Mouse (Mus musculus): Measurements from ENCODE around the gene Cldn11. TPM values are rescaled to one million over a fixed set of nuclear protein-coding genes. Genes with fewer than 3 reads are reported as not detected.
"Not testable (repeated sequence)": the region's sequence is repeated elsewhere in the genome, so short reads cannot be mapped to it uniquely, and the experiment has no call there.

Gene Cldn11
- total RNA-seq (2021) = under 1 TPM; 0.30 to 0.36 TPM
- long read RNA-seq, experiment 1 = 0 reads
- long read RNA-seq, experiment 2 = 0 reads

DNA sequence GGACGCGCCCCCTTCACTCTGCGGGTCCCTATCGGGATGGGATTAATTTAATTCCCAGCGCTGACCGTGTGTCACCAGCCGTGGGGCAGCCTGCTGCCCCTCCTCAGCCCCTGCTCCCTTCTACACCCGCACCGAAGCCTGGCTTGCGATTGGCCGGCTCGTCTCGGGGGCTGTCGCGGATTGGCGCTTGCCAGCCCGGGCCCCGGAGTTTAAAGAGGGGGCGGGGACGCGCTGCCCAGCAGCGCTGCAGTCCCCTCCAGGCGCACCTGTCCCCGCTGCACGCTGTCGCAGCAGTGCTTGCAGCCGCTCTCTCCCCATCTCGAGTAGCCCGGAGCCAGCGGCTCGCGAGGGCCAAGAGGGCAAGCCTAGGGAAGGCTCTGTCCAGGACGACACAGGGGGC, at the start of gene Cldn11:
TSS of gene Cldn11 (plus strand) at position 215 of the 400 bp plus-strand sequence.
- DNase-seq = no peak
- intact Hi-C loops (cut with DNase I) = loop anchor here (5.0 kb wide), 1 partner anchor 308 kb away; no protein-coding TSS in a partner anchor

DNA sequence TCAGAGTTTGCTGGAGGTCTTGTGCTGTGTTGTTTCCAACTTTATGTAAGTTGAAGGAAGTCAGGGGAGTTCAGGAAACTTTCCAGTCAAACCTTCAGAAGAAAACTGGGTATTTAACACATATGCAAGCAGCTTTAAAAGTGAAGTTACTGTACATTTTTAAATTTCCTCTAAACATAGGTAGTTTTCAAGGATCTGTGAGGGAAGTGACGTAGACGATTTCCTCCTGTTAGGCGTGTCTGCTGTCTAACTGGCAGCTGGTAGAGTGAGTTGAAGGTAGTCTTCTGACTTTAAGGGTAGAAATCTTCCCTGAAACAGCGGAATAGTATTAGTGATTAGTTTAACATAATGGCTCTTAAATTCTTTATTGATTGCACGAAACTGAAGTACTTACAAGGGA, 49.7 kb upstream of the Cldn11 start:
- no peak for DNase-seq
- intact Hi-C loops (cut with DNase I) = no loop called here

DNA sequence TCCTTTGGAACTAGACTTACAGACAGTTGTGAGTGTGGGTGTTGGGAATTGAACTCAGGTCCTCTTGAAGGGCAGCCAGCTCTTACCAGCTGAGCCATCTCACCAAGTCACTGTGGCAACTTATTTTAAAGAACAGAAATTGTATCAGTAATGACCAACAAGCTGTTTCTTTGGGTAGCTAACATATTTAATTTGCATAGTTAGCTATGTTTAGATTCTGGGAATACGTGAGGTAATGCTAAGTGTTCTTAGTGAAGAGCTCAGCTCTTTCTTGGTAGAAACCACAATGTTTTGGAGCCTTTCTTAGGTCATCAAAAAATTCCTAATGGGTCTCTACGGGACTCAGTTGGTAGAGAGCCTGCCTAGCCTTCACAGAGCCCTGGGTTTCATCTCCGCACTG, 48.9 kb upstream of the Cldn11 start:
- intact Hi-C loops (cut with DNase I) = no loop called here
- DNase-seq = no peak

DNA sequence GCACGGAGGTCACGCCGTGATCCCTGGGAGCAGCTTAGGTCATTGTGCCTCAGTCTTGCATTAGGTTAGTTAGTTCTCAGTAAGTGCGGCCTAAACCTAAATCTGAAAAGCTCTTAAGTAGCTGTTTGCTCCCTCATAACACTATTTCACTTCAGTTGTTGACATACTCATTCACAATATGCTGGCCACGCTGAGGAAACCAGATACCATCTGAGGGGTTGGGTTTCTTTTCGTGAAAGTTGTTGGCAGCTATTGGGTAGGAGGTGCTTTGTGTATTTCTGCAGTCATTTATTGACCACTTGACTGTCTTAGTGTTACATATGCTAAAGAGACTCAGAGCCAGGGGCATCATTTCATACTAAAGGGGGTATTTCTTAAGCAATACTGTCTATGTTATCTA, 44.8 kb upstream of the Cldn11 start:
- DNase-seq = no peak
- intact Hi-C loops (cut with DNase I) = no loop called here

DNA sequence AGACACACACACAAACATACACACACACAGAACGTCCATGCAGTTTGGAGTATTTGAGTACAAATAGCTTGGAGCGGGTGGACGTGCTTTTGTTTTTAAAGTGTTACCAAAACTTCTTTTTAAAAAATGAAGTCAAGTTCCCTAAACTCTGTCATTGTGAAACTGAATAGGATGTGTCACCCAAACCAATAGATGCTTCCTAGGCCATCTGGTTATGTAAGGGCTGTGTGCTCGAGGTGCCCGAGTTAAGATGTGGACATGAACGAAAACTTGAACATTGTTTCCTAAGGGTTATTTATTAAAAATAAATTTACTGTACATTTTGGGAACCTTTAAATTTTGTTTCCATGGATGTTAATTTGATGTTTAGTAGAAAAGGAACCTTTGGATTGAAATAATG, 43.1 kb upstream of the Cldn11 start:
- DNase-seq = no peak
- intact Hi-C loops (cut with DNase I) = no loop called here

DNA sequence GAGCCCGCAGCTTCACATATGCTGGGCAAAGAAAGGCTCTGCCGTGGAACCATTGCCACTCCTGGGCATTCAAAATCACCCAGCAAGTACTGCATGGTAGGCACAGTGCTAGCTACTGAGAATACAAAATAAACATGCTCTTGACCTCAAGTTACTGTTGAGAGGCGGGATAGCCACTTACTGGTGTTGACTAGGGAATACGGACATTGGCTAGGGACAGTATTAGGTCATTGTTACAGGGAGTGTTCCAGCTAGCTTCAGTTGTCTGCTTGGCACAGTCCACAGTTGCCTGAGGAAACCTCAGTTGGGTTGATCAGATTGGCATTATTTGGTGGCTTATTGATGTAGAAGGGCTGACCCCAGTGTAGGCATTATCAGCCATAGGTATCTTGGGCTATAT, 42.0 kb upstream of the Cldn11 start:
- intact Hi-C loops (cut with DNase I) = no loop called here
- no peak for DNase-seq

DNA sequence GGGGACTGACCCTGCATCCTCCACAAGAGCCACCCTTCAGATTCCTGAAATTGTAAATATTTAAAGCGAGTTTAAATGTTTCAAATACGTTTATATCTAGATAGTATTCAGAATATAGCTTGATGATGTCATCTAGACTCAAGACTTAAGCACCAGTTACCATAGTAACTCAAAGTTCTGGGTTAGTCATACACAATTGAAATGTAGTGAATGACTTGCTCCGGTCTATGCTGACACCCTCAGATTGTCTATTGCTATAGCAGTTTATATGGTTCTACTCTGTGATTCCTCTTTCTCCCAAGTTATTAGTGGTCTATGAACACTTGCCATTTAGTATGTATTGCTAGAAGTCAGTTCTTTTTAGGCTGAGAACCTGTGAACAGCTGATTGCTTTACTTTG, 40.6 kb upstream of the Cldn11 start:
- intact Hi-C loops (cut with DNase I) = no loop called here
- DNase-seq = no peak

DNA sequence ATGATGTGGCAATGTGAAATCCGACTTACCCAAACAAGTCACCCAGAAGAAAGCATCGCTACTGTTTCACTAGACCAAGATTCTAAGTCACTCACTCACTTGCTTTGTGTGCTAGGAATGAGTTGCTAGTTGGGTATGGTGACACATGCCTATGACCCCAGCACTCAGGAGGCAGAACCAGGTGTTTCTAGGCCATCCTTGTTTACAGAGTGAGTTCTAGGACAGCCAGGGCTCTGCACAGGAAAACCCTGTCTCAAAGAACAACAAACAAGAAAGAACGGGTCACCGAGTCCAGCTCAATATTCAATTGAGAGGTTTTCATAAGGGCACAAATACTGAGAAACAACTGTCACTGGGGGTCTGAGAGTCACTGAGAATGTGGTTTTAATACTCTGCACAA, 26.6 kb upstream of the Cldn11 start:
- DNase-seq = no peak
- intact Hi-C loops (cut with DNase I) = no loop called here

DNA sequence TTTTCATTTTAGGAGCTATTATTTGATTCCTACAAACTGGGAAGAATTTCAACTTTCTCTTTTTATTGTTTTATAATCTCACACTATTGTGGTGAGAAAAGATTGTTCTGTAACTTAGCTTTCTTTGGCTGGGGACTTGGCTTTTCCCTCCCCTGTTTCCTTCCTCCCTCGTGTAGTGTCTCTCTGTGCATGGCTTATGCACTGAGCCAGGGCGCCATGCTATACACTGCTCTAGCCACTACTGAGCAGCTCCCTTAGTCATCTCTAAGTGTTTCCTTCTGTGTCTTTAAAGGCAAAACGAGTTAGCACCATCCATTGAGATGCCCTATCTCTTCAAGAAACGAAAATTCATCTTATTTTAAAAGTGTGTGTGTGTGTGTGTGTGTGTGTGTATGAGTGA, 23.4 kb upstream of the Cldn11 start:
- no peak for DNase-seq
- intact Hi-C loops (cut with DNase I) = no loop called here

DNA sequence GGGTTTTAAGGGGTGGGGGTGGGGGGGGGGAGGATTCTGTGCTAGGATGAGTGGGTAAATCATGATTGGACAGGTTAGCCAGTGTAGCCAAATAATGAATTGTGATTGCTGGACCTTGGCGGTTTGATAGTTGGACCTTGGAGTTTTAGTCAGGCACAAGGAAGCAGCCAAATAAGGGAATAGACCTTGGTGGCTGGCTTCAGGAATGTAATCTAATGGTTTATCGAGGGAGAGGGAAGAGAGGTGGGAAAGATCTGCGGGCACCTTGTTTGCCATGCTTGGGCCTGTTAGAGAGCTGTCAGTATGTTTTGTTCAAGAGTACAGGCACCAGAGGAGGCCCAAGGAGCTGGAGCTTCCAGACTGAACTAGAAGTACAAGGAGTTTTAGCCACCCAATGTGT, 22.9 kb upstream of the Cldn11 start:
- intact Hi-C loops (cut with DNase I) = no loop called here
- DNase-seq = no peak

DNA sequence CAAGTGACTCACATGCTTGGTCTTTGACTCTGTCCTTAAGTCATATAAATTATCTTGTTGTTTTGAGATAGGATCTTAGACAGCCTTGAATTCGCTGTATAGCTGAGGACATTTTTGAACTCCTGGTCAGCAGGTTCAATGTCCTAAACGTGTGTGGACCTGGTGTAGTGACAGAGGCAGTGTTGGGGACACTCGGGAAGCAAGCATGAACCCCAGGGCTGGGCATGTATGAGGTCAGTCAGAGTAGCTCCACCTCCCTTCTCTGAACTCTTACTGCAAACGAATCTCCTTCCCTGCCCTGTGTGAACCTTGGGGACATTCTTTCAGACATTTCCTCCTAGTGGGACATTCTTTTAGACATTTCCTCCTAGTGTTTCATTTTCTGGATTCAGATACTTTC, 20.0 kb upstream of the Cldn11 start:
- DNase-seq = no peak
- intact Hi-C loops (cut with DNase I) = no loop called here

DNA sequence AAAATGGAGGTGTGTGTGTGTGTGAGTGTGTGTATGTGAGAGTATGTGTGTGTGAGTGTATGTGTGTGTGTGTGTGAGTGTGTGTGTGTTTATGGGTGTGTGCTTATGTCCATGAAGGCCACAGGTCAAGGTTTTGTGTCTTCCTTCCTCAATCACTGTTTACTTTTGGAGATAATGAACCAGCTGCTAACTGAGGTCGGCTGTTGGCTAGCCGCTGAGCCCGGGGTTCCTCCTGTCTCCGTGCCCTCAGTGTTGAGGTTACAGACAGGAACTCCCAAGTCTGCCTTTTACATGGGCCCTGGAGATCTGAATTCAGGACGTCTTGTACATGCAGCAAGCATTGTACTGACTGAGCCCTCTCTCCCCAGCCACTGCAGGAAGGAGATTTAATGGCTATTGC, 16.1 kb upstream of the Cldn11 start:
- intact Hi-C loops (cut with DNase I) = no loop called here
- DNase-seq = no peak

DNA sequence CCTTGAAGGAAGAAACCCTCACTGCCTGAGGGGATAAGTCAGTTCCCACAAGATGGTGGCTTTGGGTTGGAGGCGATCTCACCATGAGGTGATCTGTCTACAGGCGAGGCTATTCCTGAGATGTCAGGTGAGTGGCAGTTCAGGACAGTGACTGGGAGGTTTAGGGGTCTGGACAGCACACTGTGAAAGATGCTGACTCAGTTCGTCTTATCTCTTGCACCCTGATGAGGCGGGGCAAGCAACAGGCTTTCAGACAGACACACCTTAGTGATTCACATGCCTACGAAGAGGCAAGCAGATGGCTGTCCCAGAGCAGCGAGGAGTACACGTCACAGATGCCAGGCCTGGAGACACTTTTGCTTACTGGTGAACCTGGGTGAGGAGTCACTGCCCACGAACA, 15.5 kb upstream of the Cldn11 start:
- intact Hi-C loops (cut with DNase I) = no loop called here
- DNase-seq = no peak

DNA sequence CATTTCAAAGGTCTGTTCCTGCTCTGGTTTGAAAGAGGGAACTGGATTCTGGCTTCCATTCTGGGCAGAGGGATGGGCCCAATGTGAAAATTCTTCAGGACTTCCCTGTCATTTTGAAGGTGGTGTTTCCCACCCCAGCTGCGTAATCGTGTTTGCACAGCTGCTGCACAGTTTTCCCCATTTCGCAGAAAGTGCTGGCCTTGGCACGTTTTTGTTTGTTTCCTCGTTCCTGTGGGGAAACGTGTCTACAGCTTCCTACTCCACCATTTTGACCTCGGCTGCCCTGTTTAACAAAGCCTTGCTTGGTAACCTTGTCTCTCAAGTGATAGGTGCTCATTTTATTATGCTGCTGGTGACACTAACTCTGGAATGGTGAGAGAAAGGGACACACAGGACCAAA, 15.0 kb upstream of the Cldn11 start:
- intact Hi-C loops (cut with DNase I) = loop anchor here (5.0 kb wide), 3 partner anchors 42 to 537 kb away; partner anchors contain the start of genes Actrt3 and Lrrc31
- no peak for DNase-seq

DNA sequence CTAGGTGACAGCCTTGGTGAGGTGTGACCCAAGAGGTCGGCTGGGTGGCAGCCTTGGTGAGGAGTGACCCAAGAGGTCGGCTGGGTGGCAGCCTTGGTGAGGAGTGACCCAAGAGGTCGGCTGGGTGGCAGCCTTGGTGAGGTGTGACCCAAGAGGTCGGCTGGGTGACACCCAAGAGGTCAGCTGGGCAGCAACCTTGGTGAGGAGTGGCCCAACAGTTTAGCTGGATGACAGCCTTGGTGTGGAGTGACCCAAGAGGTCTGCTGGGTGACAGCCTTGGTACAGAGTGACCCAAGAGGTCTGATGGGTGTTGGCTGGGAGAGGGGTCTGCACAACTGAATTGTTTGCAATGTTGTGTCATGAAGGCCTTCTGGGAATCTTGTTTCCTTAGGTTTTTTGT, 13.1 kb upstream of the Cldn11 start:
- not testable (repeated sequence) for DNase-seq
- intact Hi-C loops (cut with DNase I) = loop anchor here (5.0 kb wide), 3 partner anchors 44 to 539 kb away; partner anchors contain the start of genes Actrt3 and Lrrc31

DNA sequence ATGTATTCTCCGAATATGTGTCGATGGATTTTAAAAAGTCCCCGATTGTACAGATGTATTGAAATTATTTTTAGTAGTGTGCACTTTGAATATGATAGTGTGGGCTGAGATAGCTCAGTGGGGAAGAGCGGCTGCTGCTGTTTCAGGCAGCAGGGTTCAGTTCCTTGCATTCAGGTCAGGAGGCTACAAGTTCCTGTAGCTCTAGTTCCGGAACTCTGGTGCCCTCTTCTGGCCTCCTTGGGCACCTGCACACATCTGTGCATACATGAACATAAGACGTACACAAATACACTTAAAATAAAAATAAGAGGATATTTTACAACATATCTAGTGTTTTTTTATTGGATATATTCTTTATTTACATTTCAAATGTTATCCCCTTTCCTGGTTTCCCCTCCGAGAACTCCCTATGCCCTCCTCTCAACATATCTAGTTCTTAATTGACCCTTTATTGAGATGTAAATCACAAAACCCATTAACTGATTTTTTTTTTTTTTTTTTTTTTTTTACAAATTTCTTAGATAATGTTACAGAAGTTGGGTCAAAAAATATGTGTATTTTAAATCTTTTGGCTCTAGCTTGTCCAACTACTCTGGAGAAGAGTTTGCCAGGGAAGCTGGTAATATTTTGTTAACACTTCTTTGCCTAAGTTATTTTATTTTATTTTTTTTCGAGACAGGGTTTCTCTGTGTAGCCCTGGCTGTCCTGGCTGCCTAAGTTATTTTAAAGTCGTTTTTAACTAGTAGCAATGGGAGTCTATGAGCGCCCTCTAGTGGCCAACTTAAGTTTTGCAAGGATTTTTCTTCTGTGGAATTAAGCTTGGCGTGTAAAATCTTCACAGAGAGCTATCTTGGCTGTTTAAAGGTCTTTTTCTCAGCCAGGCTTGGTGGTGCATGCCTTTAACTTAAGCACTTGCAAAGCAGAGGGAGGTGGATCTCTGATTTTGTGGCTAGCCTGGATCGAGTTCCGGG, 11.0 kb upstream of the Cldn11 start:
- intact Hi-C loops (cut with DNase I) = loop anchor here (2.0 to 5.0 kb wide), 4 partner anchors 46 to 541 kb away; partner anchors contain the start of genes Actrt3 and Lrrc31

DNA sequence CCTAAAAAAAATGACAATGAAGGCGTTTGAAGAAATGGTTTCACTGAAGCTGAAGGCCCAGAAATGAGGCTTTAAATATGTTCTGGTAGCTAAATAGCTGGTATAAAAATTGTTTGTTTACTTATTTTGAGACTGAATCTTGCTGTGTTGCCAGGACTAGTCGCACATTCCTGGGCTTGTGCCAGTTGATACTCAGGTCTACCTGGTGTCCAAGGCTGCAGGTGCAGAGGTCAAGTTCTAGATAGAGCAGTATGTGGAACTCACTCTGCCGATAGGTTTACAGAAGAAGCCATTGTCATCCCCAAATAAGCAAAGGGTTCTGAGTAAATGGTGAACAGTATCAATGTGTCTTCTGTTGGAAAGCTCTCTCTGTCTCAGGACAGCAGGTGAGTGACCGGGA, 8.1 kb upstream of the Cldn11 start:
- DNase-seq = no peak
- intact Hi-C loops (cut with DNase I) = no loop called here

More for the DNA sequence above, 11.0 kb upstream of the Cldn11 start:
- DNase-seq = peak in 1 of 2 experiments; percentile 53

DNA sequence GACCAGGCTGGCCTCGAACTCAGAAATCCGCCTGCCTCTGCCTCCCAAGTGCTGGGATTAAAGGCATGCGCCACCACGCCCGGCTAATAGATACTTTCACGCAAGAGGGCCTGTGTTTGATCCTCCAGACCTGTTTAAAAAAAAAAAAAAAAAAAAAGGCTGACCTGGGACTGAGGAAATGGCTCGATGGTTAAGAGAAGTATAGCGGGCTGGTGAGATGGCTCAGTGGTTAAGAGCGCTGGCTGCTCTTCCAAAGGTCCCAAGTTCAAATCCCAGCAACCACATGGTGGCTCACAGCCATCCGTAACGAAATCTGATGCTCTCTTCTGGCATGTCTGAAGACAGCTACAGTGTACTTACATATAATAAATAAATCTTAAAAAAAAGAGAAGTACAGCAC, 4.5 kb upstream of the Cldn11 start:
- intact Hi-C loops (cut with DNase I) = loop anchor here (5.0 kb wide), 1 partner anchor 312 kb away; no protein-coding TSS in a partner anchor
- not testable (repeated sequence) for DNase-seq

DNA sequence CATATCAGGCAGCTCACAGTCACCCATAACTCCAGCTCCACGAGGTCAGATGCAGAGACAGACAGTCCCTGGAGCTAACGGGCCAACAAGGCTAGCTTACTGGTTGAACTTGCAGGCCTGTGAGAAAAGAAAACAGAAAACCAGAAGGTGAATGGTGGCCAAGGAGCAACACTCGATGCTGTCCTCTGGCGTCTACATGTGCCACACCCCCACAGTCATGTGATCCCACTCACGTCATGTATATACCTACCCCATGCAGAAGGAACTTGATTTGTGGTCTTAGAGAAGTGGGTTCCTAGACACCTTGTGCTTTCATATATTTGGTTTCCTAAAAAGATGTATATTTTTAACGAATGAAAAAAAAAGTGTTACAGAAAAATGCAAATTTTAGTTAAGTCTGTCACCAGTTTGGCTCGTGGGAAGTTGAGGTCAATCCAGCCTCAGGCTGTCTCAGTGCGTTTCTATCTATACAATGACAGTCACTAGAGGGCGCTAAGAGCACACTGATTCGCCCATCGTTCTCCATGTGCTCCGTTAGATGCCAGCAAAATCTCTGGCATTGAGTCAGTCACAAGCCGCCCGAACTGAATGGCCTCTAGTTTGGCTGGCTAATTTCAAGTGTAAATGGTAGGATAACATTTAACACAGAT, 4.0 kb upstream of the Cldn11 start:
- intact Hi-C loops (cut with DNase I) = loop anchor here (2.0 to 5.0 kb wide), 2 partner anchors 312 to 457 kb away; no protein-coding TSS in a partner anchor

DNA sequence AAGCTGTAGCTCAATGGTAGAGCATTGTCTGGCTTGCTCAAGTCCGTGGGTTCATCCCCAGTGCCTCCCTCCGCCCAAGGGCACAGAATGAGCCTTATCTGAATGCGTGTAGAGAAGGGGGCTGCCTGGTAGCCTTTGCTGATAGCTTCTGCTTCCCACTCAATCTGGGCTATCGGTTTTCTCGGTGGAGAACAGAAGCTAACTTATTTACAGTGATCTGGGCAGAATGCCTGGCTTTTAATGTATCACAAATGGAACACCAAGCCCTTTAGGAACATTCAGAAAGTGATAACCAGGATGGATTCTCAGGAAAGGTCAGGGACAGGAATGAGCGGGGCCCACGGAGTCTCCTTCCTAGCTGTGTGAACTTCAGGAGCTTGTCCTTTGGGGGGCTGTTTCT, 1.1 kb upstream of the Cldn11 start:
- no peak for DNase-seq
- intact Hi-C loops (cut with DNase I) = loop anchor here (5.0 kb wide), 1 partner anchor 309 kb away; no protein-coding TSS in a partner anchor

More for the DNA sequence above, 4.0 kb upstream of the Cldn11 start:
- DNase-seq = peak; percentile 31 to 65

DNA sequence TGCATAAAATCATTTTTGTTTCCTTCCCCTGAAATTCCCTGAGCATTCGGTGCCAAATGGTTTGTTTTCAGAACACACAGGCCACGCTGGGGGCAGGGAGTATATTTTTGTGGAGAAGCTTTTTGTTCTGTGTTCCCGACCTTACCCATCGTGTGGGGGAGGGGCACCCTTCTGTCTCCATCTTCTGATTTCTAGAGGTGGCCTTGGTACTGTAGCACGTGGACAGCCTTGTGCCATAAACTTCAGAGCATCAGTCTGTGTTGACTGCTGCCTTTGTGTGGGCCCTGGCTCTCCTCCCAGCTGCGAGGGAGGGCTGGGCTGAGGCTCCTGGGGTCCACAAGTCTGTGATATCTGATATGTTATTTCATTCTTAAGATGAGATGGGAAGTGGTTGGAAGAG, 2.4 kb downstream of the Cldn11 start:
- intact Hi-C loops (cut with DNase I) = no loop called here
- DNase-seq = no peak

All from gastrocnemius, postnatal 36 days (tissue).